Mouse (Mus musculus) cerebral cortex, adult 2 months (tissue): ENCODE results near the gene Gtse1.

Source experiments
- WGBS: fragments of 180-500 bp; shearing (Covaris S2); methylation state at CpG from one replicate; pipeline ENCODE4 v1.1.7; 2018; 5-methylcytosine and 5-hydroxymethylcytosine counted together

Gtse1 gene

GRCm38 (mm10) chr15:85859490-85860031 is at the start of gene Gtse1:
TSS of gene Gtse1 (plus strand) at chr15:85859745.
- under 1% methylated on average over 42 of the region's 42 CpGs for WGBS

DNA sequence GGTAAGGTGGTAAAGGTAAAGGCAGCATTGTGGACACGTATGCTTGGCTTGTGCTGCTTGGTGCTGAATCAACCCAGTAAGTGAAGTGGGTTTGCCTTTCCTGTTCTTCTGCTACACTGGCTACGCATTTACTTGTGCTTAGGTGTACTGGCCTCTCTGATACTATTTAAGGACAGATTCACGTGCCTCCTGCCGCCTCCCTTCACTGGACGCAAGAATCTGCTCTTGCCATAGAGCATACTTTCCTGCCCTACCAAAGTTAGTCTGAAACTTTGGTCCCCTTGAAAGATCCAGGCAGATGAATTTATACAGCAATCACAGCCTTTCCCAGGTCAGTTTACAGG is 49.1 kb upstream of the Gtse1 start:
- 39% methylated on average over 5 of the region's 5 CpGs for WGBS

DNA sequence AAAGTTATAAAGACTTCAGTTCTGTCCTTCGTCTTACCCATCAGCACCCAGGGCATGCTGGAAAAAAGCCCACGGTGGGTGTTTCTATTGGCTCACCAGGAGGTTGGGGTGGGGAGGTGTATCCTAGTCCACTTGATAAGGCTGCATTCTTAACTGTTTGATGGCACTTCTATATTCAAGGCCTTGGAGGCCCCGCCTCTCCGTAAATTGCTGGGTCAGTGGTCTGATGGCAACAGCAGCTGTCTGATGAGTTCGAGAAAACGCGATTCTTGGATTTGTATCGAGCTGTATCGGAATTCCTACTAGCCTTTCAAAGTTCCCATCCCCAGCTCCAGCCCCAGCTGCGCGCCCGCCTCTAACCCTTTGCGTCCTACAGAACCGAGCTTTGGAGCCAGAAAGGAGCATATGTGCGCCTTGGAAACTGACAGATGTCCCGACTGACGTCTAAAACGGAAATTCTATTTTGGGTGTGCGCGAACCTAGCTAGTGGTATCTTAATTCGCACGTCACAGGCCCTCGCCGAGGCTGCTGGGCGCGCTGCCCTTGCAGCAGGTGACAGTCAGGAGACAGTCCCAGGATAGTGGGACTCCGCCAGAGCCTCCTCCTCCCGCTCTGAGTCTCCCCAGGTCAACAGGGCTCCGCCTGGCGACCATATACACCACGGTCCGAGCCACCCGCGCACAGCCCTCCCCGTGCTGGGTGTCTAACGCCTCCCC is 48.6 kb upstream of the Gtse1 start:
- WGBS: under 1% methylated on average over 36 of the region's 36 CpGs

GRCm38 (mm10) chr15:85811535-85812277 is 47.8 kb upstream of the Gtse1 start, which contains the start of gene Cdpf1:
TSS of gene Cdpf1 (minus strand) at chr15:85811697.
- 2% methylated on average over 36 of the region's 36 CpGs for WGBS

DNA sequence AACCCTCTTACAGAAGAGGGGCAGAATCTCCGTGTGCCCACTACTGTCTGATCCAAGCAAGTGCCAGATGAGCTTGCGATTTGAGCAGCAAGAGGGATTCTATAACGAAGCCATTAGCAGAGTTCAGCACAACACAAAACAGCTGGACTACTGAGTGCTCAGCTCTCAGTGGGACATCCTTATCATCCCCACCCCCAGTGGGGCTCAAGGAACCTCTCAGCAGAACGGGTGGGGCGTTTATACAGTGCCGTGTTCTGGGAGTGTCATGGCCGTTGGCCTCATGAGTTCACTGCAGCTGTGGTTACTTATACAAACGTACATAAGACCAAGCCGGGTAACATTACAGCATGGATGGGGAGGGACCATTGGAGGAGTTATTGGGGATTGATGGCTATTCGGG is 46.1 kb upstream of the Gtse1 start:
- WGBS: 62% methylated on average over 10 of the region's 10 CpGs

DNA sequence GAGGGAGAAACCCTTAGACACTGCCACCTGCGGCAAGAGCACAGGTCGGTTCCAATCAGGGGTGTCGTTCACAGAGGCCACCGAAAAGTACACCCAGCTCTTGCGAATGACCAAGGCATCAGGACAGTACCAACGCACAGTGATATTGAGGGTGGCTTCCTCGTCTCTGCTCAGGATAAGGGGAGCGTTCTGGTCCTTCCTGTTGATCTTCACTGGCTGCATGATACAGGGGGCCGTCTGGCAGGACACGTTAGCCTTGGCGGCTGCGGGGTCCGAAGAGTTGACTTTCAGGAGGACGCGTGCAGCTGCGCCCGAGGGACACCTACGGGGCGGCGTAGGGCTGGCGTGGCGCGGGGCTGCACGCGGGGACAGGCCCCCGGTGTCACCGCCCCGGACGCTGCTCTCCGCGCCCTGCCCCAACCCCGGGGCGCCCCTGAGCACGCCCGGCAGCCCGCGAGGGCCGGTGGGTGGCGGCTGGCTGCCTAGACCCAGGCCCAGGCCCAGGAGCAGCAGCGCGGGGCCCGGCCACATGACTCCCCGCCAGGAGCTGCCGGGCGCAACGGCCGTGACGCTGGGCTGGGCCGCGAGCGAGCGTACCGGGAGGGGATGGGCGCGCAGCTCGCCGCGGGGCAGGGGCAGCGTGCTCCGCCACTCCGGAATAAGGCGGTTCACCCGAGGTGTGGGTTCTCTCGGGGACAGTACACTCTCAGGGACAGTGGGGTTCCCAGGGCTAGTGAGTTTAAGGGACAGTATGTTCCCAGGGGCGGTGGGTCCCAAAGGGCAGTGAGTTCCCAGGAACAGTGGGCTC is 38.1 kb upstream of the Gtse1 start, which contains the start of gene Pkdrej:
Gene Pkdrej, minus strand, starts transcription at position 532 of the 808 bp plus-strand sequence.
- 3% methylated on average over 65 of the region's 65 CpGs for whole genome bisulfite sequencing

GRCm38 (mm10) chr15:85822011-85822359 is 37.6 kb upstream of the Gtse1 start:
- WGBS: 24% methylated on average over 4 of the region's 4 CpGs

DNA sequence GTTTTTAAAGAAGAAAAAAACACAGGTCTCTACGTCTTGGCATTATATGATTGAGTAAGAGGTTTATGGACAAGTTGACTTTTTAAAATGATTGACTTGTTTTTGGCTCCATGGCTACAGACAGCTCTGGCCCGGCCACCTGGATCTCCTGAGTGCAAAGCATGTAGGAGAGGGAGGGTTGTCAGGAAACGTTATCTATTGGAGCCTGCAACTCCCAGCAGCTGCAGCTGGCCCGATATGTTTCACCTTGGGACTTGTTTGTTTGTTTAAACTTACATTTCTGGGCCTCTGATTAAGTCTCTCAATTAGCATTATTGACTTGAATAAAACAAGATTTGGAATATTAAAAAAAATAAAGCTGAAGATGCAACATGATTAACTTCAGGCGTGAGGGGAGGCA is 32.9 kb upstream of the Gtse1 start:
- WGBS: 83% methylated on average over 5 of the region's 5 CpGs

DNA sequence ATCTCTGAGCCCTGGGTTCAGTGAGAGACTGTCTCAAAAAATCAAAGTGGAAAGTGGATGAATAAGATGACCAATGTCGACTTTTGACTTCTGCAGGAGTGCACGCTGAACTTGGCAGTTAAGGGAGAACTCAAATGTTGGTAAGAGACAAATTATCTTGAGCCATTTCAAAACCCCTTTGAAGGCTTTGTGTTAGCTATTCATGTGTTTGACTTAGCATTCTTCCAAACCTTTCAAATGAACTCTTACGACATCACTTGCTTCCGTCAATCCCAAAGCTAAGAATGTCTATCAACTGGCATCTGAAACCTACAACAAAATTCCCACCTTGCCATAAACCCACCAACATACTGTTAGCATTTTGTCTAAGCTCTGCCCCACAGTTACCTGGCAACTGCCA is 31.5 kb upstream of the Gtse1 start:
- WGBS: 88% methylated on average over 4 of the region's 4 CpGs

DNA sequence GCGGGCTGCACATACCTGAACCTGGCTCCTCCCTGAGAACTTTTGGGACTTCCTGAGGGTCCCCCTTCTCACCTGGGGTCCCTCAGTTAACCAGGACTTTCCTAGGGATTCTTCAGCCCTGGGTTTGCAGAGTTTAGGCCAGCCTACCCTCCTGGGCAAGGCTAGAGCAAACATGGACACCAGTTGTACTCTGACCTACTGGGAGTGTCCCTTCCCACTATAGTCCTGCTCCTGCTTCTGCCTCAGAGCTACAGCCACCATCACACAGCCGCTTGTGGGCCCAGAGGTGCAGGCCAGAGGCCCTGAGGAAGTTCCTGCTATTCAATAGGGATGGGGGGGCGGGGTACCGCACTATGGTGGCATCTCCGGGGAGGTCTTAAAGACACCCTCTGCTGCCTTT is 30.1 kb upstream of the Gtse1 start:
- 72% methylated on average over 5 of the region's 5 CpGs for WGBS

- WGBS: under 1% methylated on average over 27 of the region's 27 CpGs
Observed at GRCm38 (mm10) chr15:85831954-85832590, 27.5 kb upstream of the Gtse1 start, which contains the start of gene Ttc38. TSS of gene Ttc38 (plus strand) at chr15:85832306.

GRCm38 (mm10) chr15:85832599-85832998 is 26.9 kb upstream of the Gtse1 start:
- 55% methylated on average over 8 of the region's 8 CpGs for WGBS

DNA sequence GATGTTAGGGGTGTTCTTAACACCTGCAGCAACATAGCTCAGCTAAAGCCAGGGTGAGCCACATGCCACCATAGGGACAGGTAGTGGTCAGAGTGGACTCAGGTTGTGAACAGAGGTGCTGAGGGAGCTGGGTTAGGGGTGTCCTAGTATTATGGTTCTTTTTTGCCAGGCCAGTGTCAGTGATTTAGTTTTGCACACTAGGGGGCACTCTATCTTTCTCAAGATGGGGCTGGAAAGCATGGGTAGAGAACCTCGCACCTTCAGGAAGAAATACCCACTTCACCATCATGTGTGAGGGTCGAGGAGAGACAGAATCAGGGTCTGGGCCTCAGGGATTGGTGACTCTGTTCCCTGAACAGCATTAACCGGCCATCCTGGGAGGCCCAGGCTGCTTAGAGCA is 24.2 kb upstream of the Gtse1 start:
- 66% methylated on average over 3 of the region's 3 CpGs for WGBS

GRCm38 (mm10) chr15:85836887-85837286 is 22.7 kb upstream of the Gtse1 start:
- WGBS: 97% methylated on average over 5 of the region's 5 CpGs

DNA sequence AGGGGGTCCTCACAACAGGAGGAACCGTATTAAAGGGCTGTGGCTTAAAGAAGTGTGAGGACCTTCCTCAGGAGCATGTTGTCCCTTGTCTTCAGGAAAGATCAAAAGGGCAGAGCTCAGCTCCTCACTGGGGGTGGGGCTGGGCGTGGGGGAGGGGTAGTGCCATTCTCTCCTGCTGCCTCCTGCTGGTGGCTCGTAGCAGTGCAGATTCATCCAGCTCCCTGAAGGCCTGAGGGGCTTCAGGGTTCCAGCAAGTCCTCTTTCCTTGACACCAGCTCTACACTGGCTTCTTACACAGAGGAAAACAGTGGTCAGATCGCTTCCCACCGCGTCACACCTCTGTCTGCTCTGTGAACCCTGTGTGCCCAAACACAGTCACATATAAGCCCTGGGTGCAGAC is 18.6 kb upstream of the Gtse1 start:
- 56% methylated on average over 6 of the region's 6 CpGs for WGBS

GRCm38 (mm10) chr15:85841796-85842360 is 17.7 kb upstream of the Gtse1 start:
- 93% methylated on average over 5 of the region's 5 CpGs for WGBS

DNA sequence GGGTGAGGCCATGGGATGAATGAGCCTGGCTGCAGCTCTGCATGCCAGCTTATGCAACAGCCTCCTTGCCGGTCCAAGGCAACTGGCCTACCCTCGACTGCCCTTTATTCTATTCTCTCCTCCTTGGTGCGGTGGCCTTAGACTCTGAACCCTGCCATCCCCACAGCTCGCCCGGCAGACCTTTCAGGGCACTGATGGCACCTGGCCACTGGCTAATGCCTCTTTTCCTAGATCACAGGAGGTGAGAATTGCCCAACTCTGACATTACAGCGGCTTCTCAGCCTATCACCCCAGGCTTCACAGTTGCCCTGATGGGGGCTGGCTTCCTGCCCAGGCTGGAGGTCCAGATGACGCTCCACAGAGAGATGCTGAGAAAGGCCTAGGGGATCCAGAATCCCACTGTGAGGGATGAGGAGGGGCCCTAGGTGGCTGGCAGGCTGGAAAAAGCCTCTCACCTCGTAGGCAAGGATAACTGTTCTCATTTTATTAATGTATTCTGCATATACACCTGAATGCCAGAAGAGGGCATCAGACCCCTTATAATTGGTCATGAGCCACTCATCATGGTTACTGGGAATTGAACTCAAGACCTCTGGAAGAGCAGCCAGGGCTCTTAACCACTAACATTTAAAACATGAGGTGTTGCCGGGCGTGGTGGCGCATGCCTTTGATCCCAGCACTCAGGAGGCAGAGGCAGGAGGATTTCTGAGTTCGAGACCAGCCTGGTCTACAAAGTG is 7.7 kb upstream of the Gtse1 start:
- WGBS: 80% methylated on average over 12 of the region's 12 CpGs

GRCm38 (mm10) chr15:85858980-85859489 is 510 bp upstream of the Gtse1 start:
- 5% methylated on average over 15 of the region's 15 CpGs for WGBS

DNA sequence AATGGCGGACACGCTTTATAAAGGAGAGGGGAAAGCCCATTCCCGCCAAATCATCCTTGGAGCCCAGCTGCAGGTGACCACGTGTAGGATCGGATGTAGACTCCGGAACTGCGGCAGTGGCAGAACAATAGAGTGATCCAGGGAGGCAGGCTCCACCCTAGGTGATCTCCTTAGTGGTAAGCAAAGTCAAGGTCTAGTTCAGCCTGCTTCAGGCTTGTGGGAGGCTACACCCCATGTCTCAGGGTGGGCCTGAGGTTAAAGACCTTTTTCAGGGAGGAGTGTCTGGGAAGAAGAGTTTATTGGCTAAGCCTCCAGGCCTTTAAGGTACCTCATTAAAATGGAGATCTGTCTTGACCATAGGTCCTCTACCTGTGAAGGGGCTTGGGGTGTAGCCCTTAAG is 6.4 kb downstream of the Gtse1 start:
- WGBS: 89% methylated on average over 7 of the region's 7 CpGs

DNA sequence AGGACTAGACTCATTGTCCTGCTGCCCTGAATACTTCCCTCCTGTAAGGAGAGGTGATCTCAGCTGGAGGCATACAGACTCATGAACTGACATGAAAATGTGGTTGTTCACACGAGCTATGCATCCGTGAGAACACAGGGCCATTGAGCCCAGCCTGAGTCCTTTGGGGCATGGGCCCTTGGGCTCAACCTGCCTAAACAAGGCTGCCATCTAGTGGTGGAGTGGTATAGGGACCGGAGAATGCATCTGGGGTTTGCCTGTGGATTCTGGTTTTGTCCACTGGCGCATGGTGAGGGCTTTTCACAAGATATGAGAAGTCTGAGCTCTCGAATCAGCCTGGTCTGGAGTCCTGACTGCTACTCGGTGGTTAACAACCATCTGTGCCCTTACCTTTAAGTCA is 8.2 kb downstream of the Gtse1 start:
- WGBS: 36% methylated on average over 6 of the region's 6 CpGs
